Mouse (Mus musculus) ES-E14 (cell line): Measurements from ENCODE around the gene Map2k5. TPM values are rescaled to one million over a fixed set of nuclear protein-coding genes. Genes with fewer than 3 reads are reported as not detected.

Experiments
- DNase-seq: peaks from one replicate; pipeline ENCODE4 v3.0.0-alpha.2; 2013; ENCODE audit warnings: low read depth, low spot score
- H3K27ac ChIP-seq: 2 replicates; pipeline ENCODE4 v1.5.1; 2012; ENCODE audit warnings: low read depth, mild to moderate bottlenecking, low read length, moderate library complexity, mixed read lengths; ENCODE audit not compliant: poor library complexity, insufficient read depth, severe bottlenecking
- H3K36me3 ChIP-seq: 2 replicates; pipeline ENCODE4 v1.6.1; 2012; ENCODE audit warnings: mild to moderate bottlenecking, low read length, moderate library complexity, mixed read lengths; ENCODE audit not compliant: control insufficient read depth, poor library complexity, insufficient read depth, severe bottlenecking
- H3K4me1 ChIP-seq, 2 experiments: fragments of 150-350 bp in 1 of 2; sonication (generic) in 1 of 2; 2 replicates each; pipeline ENCODE4 v1.6.1; 2012; ENCODE audit warnings: low read length in 2 of 2, mild to moderate bottlenecking in 1 of 2, mixed read lengths in 1 of 2; ENCODE audit not compliant: control insufficient read depth in 2 of 2, insufficient read depth in 2 of 2, poor library complexity in 1 of 2
- H3K4me3 ChIP-seq, 2 experiments: fragments of 150-350 bp in 1 of 2; sonication (generic) in 1 of 2; 2 replicates each; pipeline ENCODE4 v1.5.1; 2012; ENCODE audit warnings: low read length in 2 of 2, low read depth in 1 of 2, mild to moderate bottlenecking in 1 of 2, mixed read lengths in 1 of 2; ENCODE audit not compliant: insufficient read depth in 1 of 2, poor library complexity in 1 of 2, severe bottlenecking in 1 of 2
- H3K9ac ChIP-seq: 2 replicates; pipeline ENCODE4 v1.6.1; 2012; ENCODE audit warnings: low read depth, mild to moderate bottlenecking, low read length, mixed read lengths; ENCODE audit not compliant: poor library complexity, insufficient read depth, severe bottlenecking
- H3K9me3 ChIP-seq: fragments of 150-350 bp; sonication (generic); 2 replicates; pipeline ENCODE4 v1.6.1; 2012; ENCODE audit warnings: low read depth, mild to moderate bottlenecking, low read length; ENCODE audit not compliant: control insufficient read depth, insufficient read depth
- CHD2 ChIP-seq: IDR thresholded peaks from 2 replicates; pipeline ENCODE4 v1.6.1; 2014; ENCODE audit warnings: mild to moderate bottlenecking, low read depth, low read length, inconsistent platforms
- HCFC1 ChIP-seq: IDR thresholded peaks from 2 replicates; pipeline ENCODE4 v1.6.1; 2012; ENCODE audit warnings: low read length, inconsistent platforms, borderline replicate concordance; ENCODE audit not compliant: insufficient read depth
- MAFK ChIP-seq: IDR thresholded peaks from 2 replicates; pipeline ENCODE4 v1.6.1; 2014; ENCODE audit warnings: mild to moderate bottlenecking, low read depth, low read length, inconsistent platforms; ENCODE audit not compliant: insufficient read depth
- ZC3H11A ChIP-seq: IDR thresholded peaks from 2 replicates; pipeline ENCODE4 v1.6.1; 2012; ENCODE audit warnings: low read depth, mild to moderate bottlenecking, inconsistent platforms, low read length, borderline replicate concordance
- ZNF384 ChIP-seq: IDR thresholded peaks from 2 replicates; pipeline ENCODE4 v1.6.1; 2012; ENCODE audit warnings: low read depth, low read length, inconsistent platforms
- in situ Hi-C, 2 experiments: fragments of 600-800 bp; cut with MboI; formaldehyde crosslinking; loops; one replicate each; pipeline ENCODE4 v1.15.1; 2025; ENCODE audit warnings: low sequenced_read_pairs in 2 of 2, inconsistent platforms in 1 of 2; ENCODE audit not compliant: unreplicated experiment in 2 of 2
- total RNA-seq: library from RNA; depleted of rRNA; stranded (reverse); fragments of 300-350 nt; gene quantifications from 2 replicates; pipeline ENCODE4 v1.2.3, GENCODE M21; 2012

Map2k5 gene
- total RNA-seq, 1 experiment: 8.3 TPM

- no peak overlapping the region for H3K4me3 ChIP-seq
- TF ChIP-seq HCFC1: no peak
- no peak for TF ChIP-seq CHD2
- TF ChIP-seq ZC3H11A: no peak
- TF ChIP-seq ZNF384: no peak
- TF ChIP-seq MAFK: no peak
- no peaks in the 10 kb centered on the region for H3K36me3 ChIP-seq
- no peak for DNase-seq
- H3K9me3 ChIP-seq: no peaks in the 10 kb centered on the region
- no peak overlapping the region for H3K27ac ChIP-seq
- in situ Hi-C loops: no loop called here
- H3K4me1 ChIP-seq: no peaks in the 10 kb centered on the region
- no peak overlapping the region for H3K9ac ChIP-seq
Measured at GRCm38 (mm10) chr9:63308441-63308840, 69.3 kb downstream of the Map2k5 start.

- H3K36me3 ChIP-seq: no peaks in the 10 kb centered on the region
- H3K4me1 ChIP-seq: no peaks in the 10 kb centered on the region
- H3K27ac ChIP-seq: no peak overlapping the region
- no peak for TF ChIP-seq HCFC1
- TF ChIP-seq CHD2: no peak
- TF ChIP-seq ZC3H11A: no peak
- no peak for TF ChIP-seq MAFK
- no peak for TF ChIP-seq ZNF384
- H3K4me3 ChIP-seq: no peak overlapping the region
- no peaks in the 10 kb centered on the region for H3K9me3 ChIP-seq
- in situ Hi-C loops: no loop called here
- H3K9ac ChIP-seq: no peak overlapping the region
- DNase-seq: no peak
Measured at GRCm38 (mm10) chr9:63302511-63302910, 75.2 kb downstream of the Map2k5 start.

GRCm38 (mm10) chr9:63298656-63299055, 79.0 kb downstream of the Map2k5 start:
- Histone ChIP-seq H3K4me3 (no peak overlapping the region), H3K9ac (no peak overlapping the region), H3K4me1 (no peaks in the 10 kb centered on the region), H3K9me3 (no peaks in the 10 kb centered on the region), H3K36me3 (no peaks in the 10 kb centered on the region), H3K27ac (no peak overlapping the region)
- in situ Hi-C loops: no loop called here
- no peak for DNase-seq
- TF ChIP-seq MAFK: no peak
- TF ChIP-seq CHD2: no peak
- TF ChIP-seq ZC3H11A: no peak
- no peak for TF ChIP-seq ZNF384

- no peak for DNase-seq
- no peaks in the 10 kb centered on the region for H3K9me3 ChIP-seq
- no peak overlapping the region for H3K27ac ChIP-seq
- in situ Hi-C loops: no loop called here
- no peak overlapping the region for H3K9ac ChIP-seq
- 0 out of 4 replicates have a peak, but pooled peaks cover 0 to 1% of the 10 kb centered on the region in 2 experiments for H3K4me1 ChIP-seq
- no peaks in the 10 kb centered on the region for H3K36me3 ChIP-seq
- no peak for TF ChIP-seq ZNF384
- no peak for TF ChIP-seq MAFK
- TF ChIP-seq ZC3H11A: no peak
- no peak for TF ChIP-seq CHD2
- TF ChIP-seq HCFC1: no peak
- no peak overlapping the region for H3K4me3 ChIP-seq
Measured at GRCm38 (mm10) chr9:63295551-63295958, 82.1 kb downstream of the Map2k5 start.

GRCm38 (mm10) chr9:63294846-63295245, 82.9 kb downstream of the Map2k5 start:
- Histone ChIP-seq H3K9ac (no peak overlapping the region), H3K4me1 (0 out of 4 replicates have a peak, but pooled peaks cover 0 to 1% of the 10 kb centered on the region in 2 experiments), H3K9me3 (no peaks in the 10 kb centered on the region), H3K27ac (no peak overlapping the region), H3K36me3 (no peaks in the 10 kb centered on the region), H3K4me3 (no peak overlapping the region)
- no peak for DNase-seq
- no peak for TF ChIP-seq CHD2
- no peak for TF ChIP-seq ZNF384
- no peak for TF ChIP-seq MAFK
- no peak for TF ChIP-seq ZC3H11A
- no peak for TF ChIP-seq HCFC1
- in situ Hi-C loops: no loop called here
